Mouse (Mus musculus): ENCODE data around the gene Asb7. TPM values are rescaled to one million over a fixed set of nuclear protein-coding genes. Genes with fewer than 3 reads are reported as not detected.

Gene Asb7
- 2.5 TPM for polyA plus RNA-seq (2017; shearing (Covaris generic))

DNA sequence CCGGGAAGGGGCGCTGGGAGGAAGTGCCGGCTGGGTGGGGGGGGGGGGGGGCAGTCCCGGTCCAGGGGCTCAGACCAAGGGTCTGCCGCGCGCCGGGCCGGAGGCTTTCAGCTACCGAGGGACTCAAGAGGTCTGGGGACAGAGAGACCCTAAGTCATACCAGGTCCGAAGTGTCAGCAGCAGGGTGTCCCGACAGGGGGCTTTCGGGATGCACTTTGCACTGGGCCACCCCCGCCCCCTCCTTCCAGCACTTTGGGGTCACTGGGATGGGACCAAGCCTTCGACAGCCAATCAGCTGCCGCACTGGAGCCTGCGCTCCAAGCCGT lies at the start of gene Asb7:
Gene Asb7, minus strand, starts transcription at position 303 of the 326 bp plus-strand sequence.

DNA sequence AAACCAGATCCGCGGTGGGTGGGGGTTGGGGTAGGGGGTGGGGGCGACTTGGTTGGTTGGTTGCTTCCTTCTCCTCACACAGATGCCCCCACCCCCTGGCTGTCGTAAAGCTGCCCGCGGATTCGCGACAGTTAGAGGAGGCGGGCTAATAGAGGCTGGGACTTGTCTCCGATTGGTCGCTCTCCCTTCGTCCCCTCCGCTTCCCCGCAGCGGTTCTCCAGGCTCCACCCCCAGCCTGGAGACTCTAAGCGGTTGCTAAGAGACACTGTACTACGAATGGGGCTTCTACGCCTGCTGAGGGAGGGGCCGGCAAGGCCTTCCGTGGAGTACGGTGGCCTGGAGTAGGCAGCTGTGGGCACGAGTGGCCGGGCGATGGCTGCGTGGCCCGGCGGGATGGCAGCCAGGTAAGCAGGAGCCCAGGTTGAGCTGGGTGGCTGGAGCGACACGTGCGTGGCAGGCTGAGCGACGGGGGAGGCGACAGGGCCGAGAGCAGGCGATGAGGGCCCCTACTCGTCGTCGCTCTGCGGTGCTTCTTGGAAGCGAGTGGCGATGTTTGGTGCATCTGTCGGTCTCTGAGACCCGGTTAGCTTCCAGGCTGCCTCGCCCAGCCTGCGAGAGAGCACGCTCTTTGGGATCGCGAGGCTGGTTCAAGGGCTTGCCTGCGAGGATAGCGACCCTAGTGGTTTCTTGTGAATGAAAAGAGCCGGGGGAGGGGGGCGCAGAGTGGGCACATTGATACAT lies 394 bp upstream of the Asb7 start, which contains the start of gene Lins1:
Gene Lins1, plus strand, starts transcription at position 270 of the 741 bp plus-strand sequence.

Other genes starting within 250 kb of the Asb7 start
- gene Lins1, start 293 bp upstream of the Asb7 start, polyA plus RNA-seq (2017; shearing (Covaris generic)) = 8.4 TPM
- gene Cers3, start 53.9 kb upstream of the Asb7 start, polyA plus RNA-seq (2017; shearing (Covaris generic)) = 0.20 TPM
- gene Adamts17, start 150.1 kb upstream of the Asb7 start, polyA plus RNA-seq (2017; shearing (Covaris generic)) = 1.2 TPM